Mouse (Mus musculus): Measurements from ENCODE around the gene Xylt1.

Xylt1 gene

DNA sequence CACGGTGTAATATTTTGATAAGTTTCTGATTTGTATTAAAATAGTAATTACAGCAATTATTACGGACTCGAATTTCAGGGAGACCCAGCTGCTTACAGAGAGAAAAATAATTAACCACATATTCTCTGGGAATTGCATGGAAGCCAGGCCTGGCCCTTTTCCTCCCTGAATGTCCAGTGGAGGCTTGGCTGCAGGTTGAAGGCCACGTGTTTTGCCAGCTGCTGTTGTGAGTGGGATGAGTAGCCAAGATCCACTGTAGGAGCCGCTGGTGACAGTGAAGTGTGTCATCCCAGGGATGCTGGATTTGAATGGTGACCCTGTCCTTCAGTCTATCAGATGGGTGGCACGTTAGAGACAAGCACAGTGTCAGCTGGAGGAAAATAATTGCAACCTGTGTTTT, 14.7 kb downstream of the Xylt1 start:
- no peak for DNase-seq

DNA sequence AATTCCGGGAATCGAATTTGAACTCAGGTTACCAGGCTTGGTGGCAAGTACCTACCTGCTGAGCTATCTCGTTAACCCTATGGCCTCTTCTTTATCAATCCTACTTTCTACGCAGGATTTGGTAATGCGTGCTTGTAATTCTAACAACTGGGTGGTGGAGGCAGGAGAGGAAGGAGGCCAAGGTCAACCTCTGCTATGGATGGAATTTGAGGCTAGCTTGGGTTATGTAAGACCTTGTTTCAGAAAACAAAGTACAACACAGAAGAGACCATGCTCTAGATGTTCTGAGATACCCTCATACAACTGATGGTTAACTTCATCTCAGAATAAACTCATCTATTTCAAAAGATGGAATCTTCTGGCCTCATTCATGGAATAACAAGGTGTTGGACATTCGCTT, 17.1 kb downstream of the Xylt1 start:
- no peak for DNase-seq

DNA sequence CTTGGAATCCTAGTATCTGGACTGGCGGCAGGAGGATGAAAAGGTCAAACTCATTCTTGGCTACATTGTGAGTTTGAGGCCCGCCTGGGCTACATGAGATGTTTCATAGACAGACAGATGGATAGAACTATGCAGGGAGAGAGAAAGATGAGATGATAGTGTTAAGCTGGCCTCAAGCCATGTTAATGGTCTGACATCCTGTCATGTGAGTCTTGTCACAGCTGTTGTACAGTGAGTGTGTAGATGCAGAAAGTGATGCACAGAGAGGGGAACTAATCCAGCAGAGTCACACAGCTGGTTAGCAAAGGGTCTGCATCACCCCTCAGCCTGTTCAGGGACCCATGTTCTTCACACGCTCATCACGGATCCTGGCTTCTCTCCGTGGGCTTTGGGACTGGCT, 19.2 kb downstream of the Xylt1 start:
- no peak for DNase-seq

DNA sequence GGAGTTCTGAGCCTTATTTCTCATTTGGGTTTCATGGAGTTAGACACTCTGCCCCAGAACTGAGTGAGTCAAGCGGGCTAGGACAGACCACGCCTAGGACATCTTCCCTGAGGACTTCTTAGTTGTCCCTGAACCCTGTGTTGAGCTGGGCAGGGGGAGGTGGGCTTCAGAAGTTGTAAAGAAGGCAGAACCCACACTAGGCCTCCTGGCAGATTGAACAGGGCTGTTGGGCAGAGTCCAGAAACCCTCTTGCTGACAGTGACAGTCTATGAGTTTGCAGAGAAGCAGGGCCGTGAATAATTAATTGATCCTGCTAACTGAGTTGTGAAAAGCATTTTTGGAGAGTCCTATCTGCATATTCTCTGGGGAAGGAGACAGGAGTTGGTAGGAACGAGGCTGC, 20.8 kb downstream of the Xylt1 start:
- DNase-seq = peak; percentile 55 to 64

DNA sequence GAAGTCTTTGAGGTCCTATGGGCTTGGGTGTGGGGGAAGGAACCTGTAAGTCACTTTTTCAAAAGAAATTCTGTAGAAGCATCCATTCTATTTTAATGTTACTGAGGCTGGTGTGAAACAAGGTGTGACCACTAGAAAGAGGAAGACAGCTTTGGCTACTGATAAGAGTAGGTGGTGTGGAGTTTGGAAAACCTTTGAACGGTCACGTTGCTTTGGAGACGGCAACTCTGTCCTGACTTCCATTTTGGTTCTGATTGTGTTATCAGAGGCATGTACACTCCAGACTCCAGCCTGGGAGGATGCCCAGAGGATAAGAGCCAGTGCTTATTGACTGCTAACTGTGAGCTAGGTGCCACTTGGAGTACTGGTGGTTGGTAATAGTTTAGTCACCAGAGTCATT, 25.6 kb downstream of the Xylt1 start:
- no peak for DNase-seq

DNA sequence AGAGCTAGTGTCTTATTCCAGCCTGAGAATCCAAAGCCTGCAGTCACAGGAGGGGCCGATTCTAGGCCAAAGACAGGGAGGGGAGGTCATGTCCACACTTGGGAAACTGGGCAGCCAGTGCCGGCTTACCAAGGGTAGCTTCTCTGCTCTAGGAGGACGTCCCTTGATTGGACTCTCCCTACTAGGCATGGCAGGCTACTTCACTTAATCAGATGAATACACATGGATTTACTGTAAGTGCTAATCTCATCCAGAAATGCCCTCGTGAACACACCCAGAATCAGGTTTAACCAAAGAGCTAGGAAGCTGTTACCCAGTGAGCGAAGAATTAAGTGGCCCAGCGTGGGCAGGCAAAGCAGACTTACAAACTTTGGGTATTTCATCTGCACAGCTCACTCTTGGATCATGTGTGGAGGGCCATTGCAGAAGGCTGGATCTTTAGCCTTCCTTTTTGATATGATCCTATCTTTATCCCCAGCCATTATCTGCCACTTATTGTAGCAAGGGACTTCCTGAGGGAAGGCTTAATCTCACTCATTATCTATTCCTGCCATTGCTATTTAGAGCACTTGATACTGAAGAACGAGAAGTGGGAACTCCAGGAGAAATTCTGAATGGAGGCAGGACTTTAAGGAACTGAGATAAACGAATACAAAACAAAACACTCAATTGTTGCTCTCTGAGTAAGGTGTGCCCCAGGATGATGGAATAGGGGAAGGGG, 28.6 kb downstream of the Xylt1 start:
- DNase-seq = no peak

DNA sequence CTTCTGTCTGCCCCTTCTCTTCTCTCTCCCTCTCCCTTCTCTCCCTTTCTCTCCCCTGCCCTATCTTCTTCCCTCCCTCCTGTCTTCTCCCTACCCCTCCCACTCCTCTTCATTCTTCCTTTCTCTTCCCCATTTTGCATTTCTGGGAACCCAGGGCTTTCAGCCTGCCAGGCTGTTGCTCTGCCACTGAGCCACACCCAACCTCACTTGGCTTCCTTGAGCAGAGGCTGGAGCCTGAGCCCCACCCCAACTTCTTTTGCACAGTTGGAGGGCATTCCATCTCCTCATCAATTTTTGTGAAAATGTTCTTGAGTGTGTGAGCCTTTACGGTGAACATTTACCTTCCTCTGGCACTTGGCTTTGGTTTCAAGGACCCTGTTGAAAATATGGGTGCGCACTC, 31.1 kb downstream of the Xylt1 start:
- DNase-seq = no peak

DNA sequence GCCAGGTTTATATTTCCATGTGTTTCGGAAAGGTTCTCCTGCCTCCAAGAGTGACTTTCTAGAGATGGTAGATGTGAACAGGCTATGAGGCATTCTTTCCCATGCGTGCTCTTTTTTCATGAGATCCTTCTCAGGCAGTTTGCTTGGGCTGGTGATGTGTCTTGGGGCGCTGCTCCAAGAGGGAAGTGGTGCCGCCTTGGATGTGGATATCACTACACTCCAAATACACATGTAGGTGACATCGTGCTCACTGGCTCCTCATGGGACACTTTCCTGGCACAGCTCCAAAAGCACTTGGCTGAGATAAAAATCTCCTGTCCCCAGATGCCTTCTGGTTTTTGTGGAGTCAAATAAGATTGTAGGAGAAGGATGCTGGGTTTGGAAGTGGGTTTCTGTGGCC, 31.6 kb downstream of the Xylt1 start:
- peak; percentile 69 to 72 for DNase-seq

DNA sequence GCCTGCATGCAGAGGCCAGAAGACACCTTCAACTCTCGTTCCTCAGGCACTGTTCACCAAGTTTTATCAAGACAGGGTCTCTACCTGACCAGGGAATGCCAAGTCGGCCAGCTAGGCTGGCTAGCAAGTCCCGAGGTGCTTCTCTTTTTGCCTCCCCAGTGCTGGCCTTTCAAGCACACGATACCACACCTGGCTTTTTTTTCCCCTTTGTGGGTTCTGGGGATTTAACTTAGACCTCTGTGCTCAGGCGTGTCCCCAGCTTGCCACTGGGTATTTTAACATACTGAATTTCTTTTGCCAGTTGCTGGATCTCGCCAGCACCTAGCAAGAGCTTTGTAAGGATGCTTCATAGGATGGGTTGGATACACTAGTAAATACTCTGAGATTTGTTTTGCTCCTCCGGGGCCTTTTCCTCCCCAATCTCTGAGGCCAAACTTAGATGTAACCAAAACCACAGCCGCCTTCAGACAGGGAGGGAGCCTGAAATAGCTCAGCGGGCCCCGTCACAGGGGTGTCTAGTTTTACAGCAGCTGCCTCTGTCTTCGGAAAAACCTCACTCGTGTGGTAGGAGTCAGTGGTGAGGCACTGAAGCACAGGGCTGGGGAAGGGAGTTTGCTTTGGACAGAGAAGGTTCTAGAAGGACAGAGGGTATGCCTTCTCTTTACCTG, 33.7 kb downstream of the Xylt1 start:
- DNase-seq = no peak

DNA sequence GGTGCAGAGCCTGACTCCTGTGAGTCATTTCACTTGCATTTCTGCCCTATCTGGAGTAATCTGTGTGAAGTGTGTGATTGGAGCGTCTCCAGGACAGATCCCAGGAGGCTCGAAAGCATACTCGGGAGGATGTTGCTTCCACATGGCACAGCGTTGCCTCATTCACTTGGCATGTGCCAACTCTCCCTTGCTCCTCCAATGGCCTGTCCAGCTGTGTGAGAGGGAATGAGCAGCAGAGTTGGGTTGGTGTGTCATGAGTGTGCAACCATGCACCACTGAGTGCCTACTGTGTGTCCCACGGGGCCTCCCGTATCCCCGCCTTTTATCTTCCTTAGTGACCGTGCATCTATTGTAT, 34.2 kb downstream of the Xylt1 start:
- no peak for DNase-seq

DNA sequence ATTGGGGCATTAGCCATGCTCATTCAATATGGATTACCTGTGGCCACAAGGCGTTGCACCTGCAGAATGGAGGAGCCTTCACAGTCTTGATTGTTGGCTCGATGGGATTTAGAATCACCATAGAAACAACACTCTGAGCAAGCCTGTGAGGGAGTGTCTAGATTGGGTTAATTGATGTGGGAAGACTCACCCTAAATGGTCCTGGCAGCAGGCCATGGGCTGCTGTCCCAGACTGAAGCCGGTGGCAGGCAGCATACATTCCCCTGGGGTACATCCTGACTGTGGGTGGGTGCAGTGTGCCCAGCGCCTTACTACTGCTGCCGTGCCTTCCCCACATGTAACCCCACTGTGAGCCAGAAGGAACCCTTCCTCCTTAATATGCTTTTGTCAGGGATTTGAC, 38.3 kb downstream of the Xylt1 start:
- DNase-seq = peak; percentile 59 to 76

DNA sequence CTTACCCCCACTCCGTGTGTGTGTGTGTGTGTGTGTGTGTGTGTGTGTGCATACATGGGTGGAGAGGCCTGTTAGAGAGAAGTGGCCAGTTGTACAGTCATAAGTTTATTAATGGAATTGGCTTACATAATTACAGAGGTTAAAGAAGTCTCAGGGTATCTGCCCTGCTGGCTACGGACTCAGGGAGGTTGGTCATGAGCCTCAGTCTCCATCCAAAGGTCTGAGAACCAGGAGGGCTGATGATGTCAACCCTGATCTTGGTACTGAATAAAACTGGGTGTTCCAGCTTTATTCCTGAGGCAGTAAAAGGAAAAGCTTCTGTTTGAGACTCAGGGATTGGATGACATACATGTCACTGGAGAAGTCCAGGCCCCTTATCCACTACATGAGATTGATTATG, 39.1 kb downstream of the Xylt1 start:
- peak in 1 of 2 experiments; percentile 72 for DNase-seq

DNA sequence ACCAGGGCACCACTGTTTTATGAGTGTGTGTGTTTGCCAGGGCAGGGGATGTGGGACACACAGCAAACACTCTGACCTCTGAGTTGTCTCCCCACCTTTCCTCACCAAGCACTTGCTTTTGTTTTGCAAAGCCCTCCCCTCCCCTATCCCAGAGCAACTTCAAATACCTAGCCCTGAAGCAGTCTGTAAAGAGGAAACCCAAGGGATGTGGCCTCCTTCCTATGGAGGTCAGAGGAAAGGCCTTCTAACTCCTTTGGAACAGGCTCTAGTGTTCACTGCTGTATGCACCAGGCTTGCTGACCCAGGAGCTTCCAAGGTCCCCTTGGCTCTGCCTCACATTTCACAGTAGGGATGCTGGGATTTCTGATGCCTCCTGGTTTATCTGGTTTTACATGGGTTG, 39.5 kb downstream of the Xylt1 start:
- DNase-seq = peak in 1 of 2 experiments; percentile 12

DNA sequence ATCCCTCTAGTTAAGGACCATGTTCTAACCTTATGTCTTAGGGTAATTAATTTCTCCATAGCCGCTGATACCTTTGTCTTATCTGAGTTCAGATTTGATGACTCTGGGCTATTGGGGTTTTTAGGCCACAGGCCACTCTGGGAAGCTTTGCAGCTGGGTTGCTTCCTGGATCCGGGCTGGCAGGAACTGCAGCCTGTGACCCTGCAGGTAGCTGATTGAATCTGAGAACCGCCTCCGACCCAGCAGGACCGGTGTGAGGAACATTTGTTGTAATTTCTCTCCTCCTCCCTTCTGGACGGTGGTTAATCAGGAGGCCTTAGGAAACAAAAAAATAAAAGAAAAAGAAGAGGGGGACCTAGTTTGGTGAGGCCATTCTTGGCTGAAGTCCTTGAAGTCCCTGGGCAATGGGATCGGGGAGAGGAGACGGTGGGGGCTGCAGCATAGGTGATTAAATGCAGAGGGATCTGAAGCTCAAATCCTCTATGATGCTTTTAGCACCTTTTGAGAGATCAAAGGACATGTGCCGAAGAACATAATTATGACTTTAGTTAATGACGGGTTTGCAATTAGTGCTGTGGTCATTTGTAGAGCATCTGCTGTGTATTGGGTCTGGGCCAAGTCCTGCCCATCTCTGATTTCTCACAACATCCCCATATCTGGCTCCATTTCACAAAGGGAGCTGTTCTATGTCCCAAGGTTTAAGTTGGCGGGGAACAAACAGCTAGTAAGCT, 40.2 kb downstream of the Xylt1 start:
- peak in 1 of 2 experiments; percentile 32 for DNase-seq

DNA sequence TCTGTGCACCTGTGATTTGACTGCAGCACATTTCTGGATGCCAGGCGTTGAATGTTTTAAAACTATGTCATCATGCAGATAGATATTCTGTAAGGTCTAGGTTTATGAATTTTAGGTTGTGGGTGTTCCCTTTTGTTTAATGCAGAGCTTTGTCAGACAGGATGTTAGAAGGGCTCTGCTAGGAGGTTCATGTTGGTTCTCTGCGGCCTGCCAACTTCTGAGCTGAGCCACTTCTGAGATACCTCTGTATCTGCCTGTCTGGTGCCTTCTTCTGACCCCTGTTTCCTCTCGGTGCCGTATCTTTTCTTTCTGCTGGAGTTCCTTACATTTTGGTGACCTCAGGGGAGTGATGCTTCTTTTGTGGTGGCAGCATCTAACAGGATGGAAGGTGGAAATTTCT, 44.1 kb downstream of the Xylt1 start:
- no peak for DNase-seq

DNA sequence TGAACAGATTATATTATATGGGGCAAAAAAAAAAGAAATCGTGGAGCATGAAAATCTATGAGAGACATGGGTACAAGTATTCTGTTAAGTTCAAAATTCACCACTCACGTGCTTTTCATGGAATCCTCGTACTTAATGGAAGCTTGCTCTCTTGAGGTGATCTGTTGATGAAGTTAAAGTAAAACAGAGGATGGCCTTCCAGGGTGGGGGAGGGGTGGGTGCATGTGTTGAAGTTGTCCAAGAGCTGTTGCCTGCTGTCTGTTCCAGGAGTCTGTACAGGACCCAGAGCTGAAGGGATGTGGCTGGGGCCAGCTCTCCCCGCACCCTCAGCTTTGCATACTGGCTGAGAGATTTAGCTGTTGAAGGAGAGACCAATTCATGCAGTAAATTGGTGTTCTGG, 45.6 kb downstream of the Xylt1 start:
- peak; percentile 52 to 76 for DNase-seq

DNA sequence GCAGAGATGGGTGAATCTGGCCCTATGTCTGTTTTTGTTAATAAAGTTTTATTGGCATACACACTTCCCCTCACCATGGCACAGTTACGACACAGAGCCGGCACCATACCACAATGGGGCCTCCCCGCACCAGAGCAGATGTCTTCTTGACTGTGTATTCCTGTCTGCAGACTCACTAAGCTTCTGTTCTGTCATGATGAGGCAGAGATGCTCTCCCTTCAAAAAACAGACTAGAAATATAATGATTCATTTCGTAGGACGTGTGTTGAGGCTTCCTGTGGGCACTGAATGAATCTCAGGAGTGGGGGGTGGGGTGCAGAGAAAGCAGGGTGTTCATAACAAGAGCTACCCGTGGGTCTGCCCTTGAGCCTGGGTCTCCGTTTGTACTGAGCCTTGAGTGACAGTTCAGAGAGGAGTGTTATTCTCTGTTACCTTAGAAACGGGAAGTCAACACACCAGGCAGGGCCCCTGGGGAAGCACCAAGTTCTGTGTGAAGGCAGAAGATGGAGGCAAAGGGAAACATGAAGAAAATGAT, 48.0 kb downstream of the Xylt1 start:
- peak in 1 of 2 experiments; percentile 51 for DNase-seq

DNA sequence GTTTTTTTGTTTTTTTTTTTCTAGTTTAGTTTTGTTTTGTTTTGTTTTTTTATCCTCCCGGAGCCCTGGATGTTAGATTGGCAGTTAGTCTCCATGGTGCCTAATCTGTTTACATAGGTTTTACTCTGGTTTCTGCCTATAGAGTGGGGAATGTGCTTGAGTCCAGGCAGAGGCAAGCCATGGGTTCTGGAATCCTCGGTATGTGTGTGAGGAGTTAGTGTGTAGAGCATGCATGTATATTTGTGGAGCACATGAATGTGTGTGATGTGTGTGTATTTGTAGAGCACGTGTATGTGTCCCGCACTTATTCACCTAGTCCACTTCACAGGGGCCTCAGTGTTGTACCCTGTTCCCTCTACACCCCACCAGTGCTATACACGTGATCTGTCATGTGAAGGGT, 48.7 kb downstream of the Xylt1 start:
- DNase-seq = no peak

DNA sequence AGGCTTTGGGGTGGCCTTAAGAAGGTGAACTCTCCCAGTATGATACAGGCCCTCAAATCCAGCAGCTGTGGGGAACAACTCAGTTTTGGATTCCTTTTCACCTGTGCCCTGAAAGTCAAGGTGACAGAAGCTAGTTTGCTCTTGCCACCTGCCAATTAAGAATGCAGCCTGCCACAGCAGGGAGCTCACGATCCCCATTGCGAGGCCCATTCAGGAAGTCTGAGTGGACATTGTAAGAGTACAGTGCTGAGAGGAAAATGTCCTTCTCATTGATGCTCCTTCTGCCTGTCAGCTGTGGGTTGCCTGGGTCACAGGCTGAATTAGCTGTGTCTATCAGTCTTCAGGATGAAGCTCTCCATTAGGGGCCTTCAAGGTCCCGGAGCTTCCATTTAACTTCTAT, 49.1 kb downstream of the Xylt1 start:
- peak in 1 of 2 experiments; percentile 52 for DNase-seq

DNA sequence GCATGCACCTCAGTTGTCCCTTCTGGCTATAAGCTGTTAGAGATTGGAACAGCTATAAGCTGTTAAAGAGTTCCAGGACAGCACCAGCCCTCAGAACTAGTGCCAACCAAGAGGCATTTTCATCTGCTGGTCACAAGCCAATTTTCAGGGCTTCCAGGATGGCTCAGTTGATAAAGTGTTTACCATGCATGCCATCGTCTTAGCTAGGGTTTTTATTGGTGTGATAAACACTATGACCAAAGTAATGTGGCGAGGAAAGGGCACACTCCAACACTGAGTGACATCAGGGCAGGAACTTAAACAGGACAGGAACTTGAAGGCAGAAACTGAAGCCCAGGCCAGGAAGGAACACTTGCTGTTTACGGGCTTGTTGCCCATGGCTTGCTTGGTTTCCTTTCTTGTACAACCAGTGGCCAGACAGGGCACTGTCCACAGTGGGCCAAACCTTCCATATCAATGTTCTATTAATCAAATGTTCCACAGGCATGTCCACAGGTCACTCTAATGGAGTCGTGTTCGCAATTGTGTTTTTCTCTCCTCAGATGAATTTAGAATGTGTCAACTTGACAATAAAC, 49.7 kb downstream of the Xylt1 start:
- DNase-seq = no peak

DNA sequence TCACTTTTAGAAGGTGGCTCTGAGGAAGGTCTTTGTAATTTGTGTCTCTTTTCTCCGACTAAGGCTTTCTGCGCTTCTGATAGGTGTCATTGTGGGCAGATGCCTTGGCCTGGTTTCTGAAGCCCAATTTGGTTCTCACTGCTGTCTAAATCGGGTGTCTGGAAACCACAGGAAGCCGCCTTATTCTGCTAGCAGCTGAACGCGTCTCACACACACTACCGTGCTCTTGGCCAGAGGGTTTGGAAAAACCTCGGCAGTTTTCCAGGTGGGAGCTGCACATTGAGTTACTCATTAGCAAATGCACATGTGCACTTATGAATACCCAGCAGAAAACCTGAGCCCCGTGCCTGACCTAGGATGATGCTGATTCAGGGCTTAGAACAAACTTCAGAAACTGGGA, 52.9 kb downstream of the Xylt1 start:
- DNase-seq = peak; percentile 91 to 94

DNA sequence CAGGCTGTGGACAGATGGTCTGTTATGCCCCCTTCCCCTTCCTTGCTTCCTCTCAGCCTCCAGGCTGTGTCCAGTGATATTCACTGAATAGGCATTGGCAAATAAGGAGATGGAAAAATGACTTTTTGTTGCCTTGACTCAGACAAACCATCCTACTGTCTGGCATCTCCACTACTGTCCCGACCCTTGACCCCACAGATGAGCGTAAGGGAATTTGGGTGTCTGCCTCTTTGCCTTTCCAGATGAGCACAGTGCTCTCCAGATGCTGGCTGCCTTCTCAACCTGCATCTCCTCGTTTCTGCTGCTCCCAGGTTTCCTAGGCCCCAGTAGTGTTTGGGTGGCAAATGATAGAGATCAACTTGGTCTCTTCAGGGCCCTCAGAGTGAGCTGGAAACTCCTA, 54.3 kb downstream of the Xylt1 start:
- DNase-seq = no peak

DNA sequence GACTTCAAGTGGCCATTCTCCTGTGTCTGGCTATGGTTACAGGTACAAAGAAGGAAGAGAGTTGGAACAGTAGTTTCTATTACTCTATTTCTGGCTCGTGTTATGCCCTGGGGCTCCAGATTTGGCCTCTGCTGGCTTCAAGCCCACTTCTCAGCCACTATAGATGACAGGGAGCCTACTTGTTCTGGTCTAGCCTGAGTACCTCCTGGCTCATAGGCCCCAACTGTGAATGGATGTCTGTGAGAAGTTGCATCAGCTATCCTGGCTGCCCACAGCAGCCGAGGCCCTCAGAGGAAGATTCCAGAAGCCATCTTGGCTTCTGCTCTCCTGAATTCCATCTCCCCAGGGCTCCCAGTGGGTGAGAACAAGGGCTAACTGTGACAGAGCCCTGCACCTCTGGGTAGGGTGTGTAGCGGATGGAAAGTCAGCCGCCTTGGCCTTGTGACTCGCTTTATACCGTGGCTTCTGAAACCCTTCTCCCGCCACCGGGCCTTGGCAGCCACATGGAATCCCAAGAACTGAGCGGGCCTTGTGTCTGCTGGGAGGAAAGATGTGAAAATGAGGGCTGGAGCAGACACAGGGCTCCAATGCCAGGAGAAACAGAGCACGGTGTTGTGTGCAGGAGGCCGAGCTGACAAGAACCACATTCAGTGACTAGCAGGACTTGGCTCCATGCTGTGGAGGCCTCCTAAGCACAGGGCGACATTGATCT, 55.1 kb downstream of the Xylt1 start:
- peak in 1 of 2 experiments; percentile 52 for DNase-seq

Measured in kidney, postnatal 25 days (tissue).